Mouse (Mus musculus): Measurements from ENCODE around the gene Ppp5c. TPM values are rescaled to one million over a fixed set of nuclear protein-coding genes. Genes with fewer than 3 reads are reported as not detected.

The Ppp5c gene
- polyA plus RNA-seq, 1 experiment from 2014 or later: 101 TPM

- peak; percentile 38 for ATAC-seq (replicated peaks; ENCODE audit: low FRiP score, low TSS enrichment, low read depth)
- peak overlapping the region; percentile 56 for H3K9ac ChIP-seq (ENCODE audit: low read length)
- DNase-seq (ENCODE audit: low spot score): peak; percentile 88
- H3K4me2 ChIP-seq (ENCODE audit: low read length): peak overlapping the region; percentile 67
- peaks cover 45% of the 10 kb centered on the region for H3K4me1 ChIP-seq (replicated peaks; ENCODE audit: control insufficient read depth, insufficient read depth, low read length)
- WGBS: 20% methylated on average over 14 of the region's 14 CpGs
- no peaks in the 10 kb centered on the region for H3K9me3 ChIP-seq (ENCODE audit: control insufficient read depth, low read length)
- peaks cover 21% of the 10 kb centered on the region for H3K36me3 ChIP-seq (ENCODE audit: control insufficient read depth, insufficient read depth, low read length)
- peak overlapping the region; percentile 54 for H3K4me3 ChIP-seq (ENCODE audit: low read depth, low read length)
- H3K27me3 ChIP-seq (replicated peaks; ENCODE audit: control insufficient read depth, insufficient read depth, low read length): no peaks in the 10 kb centered on the region
- peak overlapping the region; percentile 95 for H3K27ac ChIP-seq (ENCODE audit: low read depth)
These were observed 29.1 kb upstream of the Ppp5c start for GRCm38 (mm10) chr7:17056601-17057523.

GRCm38 (mm10) chr7:17056081-17056581 lies 28.4 kb upstream of the Ppp5c start:
- ATAC-seq (replicated peaks; ENCODE audit: low FRiP score, low TSS enrichment, low read depth): peak; percentile 75
- peak; percentile 90 for DNase-seq (ENCODE audit: low spot score)
- H3K36me3 ChIP-seq (ENCODE audit: control insufficient read depth, insufficient read depth, low read length): peaks cover 26% of the 10 kb centered on the region
- peak overlapping the region; percentile 54 for H3K4me3 ChIP-seq (ENCODE audit: low read depth, low read length)
- H3K9me3 ChIP-seq (ENCODE audit: control insufficient read depth, low read length): no peaks in the 10 kb centered on the region
- WGBS: under 1% methylated on average over 42 of the region's 42 CpGs
- H3K27me3 ChIP-seq (replicated peaks; ENCODE audit: control insufficient read depth, insufficient read depth, low read length): no peaks in the 10 kb centered on the region
- H3K4me2 ChIP-seq (ENCODE audit: low read length): peak overlapping the region; percentile 67
- H3K9ac ChIP-seq (ENCODE audit: low read length): peak overlapping the region; percentile 56
- H3K4me1 ChIP-seq (replicated peaks; ENCODE audit: control insufficient read depth, insufficient read depth, low read length): peaks cover 41% of the 10 kb centered on the region
- peak overlapping the region; percentile 95 for H3K27ac ChIP-seq (ENCODE audit: low read depth)

- no peak overlapping the region for H3K9ac ChIP-seq (ENCODE audit: low read length)
- no peaks in the 10 kb centered on the region for H3K9me3 ChIP-seq (ENCODE audit: control insufficient read depth, low read length)
- ATAC-seq (replicated peaks; ENCODE audit: low FRiP score, low TSS enrichment, low read depth) (no peak), DNase-seq (ENCODE audit: low spot score) (peak; percentile 24)
- peak overlapping the region; percentile 67 for H3K4me2 ChIP-seq (ENCODE audit: low read length)
- H3K27me3 ChIP-seq (replicated peaks; ENCODE audit: control insufficient read depth, insufficient read depth, low read length): no peaks in the 10 kb centered on the region
- peak overlapping the region; percentile 54 for H3K4me3 ChIP-seq (ENCODE audit: low read depth, low read length)
- no peak overlapping the region for H3K27ac ChIP-seq (ENCODE audit: low read depth)
- 90% methylated on average over 4 of the region's 4 CpGs for WGBS
- H3K36me3 ChIP-seq (ENCODE audit: control insufficient read depth, insufficient read depth, low read length): peaks cover 32% of the 10 kb centered on the region
- H3K4me1 ChIP-seq (replicated peaks; ENCODE audit: control insufficient read depth, insufficient read depth, low read length): peaks cover 34% of the 10 kb centered on the region
These were observed 27.7 kb upstream of the Ppp5c start for GRCm38 (mm10) chr7:17055287-17055946.

- Histone ChIP-seq H3K27ac (ENCODE audit: low read depth) (no peak overlapping the region), H3K4me1 (replicated peaks; ENCODE audit: control insufficient read depth, insufficient read depth, low read length) (peaks cover 26% of the 10 kb centered on the region), H3K9me3 (ENCODE audit: control insufficient read depth, low read length) (no peaks in the 10 kb centered on the region), H3K4me2 (ENCODE audit: low read length) (no peak overlapping the region), H3K9ac (ENCODE audit: low read length) (no peak overlapping the region), H3K4me3 (ENCODE audit: low read depth, low read length) (no peak overlapping the region), H3K27me3 (replicated peaks; ENCODE audit: control insufficient read depth, insufficient read depth, low read length) (no peaks in the 10 kb centered on the region), H3K36me3 (ENCODE audit: control insufficient read depth, insufficient read depth, low read length) (peaks cover 41% of the 10 kb centered on the region)
- WGBS: 93% methylated on average over 16 of the region's 16 CpGs
- no peak for ATAC-seq (replicated peaks; ENCODE audit: low FRiP score, low TSS enrichment, low read depth)
- DNase-seq (ENCODE audit: low spot score): peak; percentile 33
These were observed 26.7 kb upstream of the Ppp5c start for GRCm38 (mm10) chr7:17054325-17054989.

- Histone ChIP-seq H3K36me3 (ENCODE audit: control insufficient read depth, insufficient read depth, low read length) (peaks cover 65% of the 10 kb centered on the region), H3K4me1 (replicated peaks; ENCODE audit: control insufficient read depth, insufficient read depth, low read length) (no peaks in the 10 kb centered on the region; the same call in 1 of the 2 replicates), H3K4me3 (ENCODE audit: low read depth, low read length) (no peak overlapping the region), H3K27me3 (replicated peaks; ENCODE audit: control insufficient read depth, insufficient read depth, low read length) (no peaks in the 10 kb centered on the region), H3K4me2 (ENCODE audit: low read length) (no peak overlapping the region), H3K9me3 (ENCODE audit: control insufficient read depth, low read length) (no peaks in the 10 kb centered on the region), H3K27ac (ENCODE audit: low read depth) (no peak overlapping the region), H3K9ac (ENCODE audit: low read length) (no peak overlapping the region)
- WGBS: 12% methylated on average over 15 of the region's 17 CpGs
- ATAC-seq (replicated peaks; ENCODE audit: low FRiP score, low TSS enrichment, low read depth) (peak; percentile 61; the same call in 1 of the 2 replicates), DNase-seq (ENCODE audit: low spot score) (peak; percentile 87)
These were observed 23.3 kb upstream of the Ppp5c start for GRCm38 (mm10) chr7:17050933-17051594.

- WGBS: 67% methylated on average over 11 of the region's 11 CpGs
- H3K9ac ChIP-seq (ENCODE audit: low read length): no peak overlapping the region
- DNase-seq (ENCODE audit: low spot score) (no peak), ATAC-seq (replicated peaks; ENCODE audit: low FRiP score, low TSS enrichment, low read depth) (no peak)
- no peaks in the 10 kb centered on the region for H3K27me3 ChIP-seq (replicated peaks; ENCODE audit: control insufficient read depth, insufficient read depth, low read length)
- H3K9me3 ChIP-seq (ENCODE audit: control insufficient read depth, low read length): no peaks in the 10 kb centered on the region
- H3K27ac ChIP-seq (ENCODE audit: low read depth): no peak overlapping the region
- H3K4me3 ChIP-seq (ENCODE audit: low read depth, low read length): no peak overlapping the region
- no peak overlapping the region for H3K4me2 ChIP-seq (ENCODE audit: low read length)
- H3K4me1 ChIP-seq (replicated peaks; ENCODE audit: control insufficient read depth, insufficient read depth, low read length): no peaks in the 10 kb centered on the region
- H3K36me3 ChIP-seq (ENCODE audit: control insufficient read depth, insufficient read depth, low read length): peaks cover 65% of the 10 kb centered on the region
These were observed 22.8 kb upstream of the Ppp5c start for GRCm38 (mm10) chr7:17050491-17050890.

- ATAC-seq (replicated peaks; ENCODE audit: low FRiP score, low TSS enrichment, low read depth) (no peak), DNase-seq (ENCODE audit: low spot score) (peak; percentile 43)
- WGBS: 91% methylated on average over 10 of the region's 10 CpGs
- H3K4me1 ChIP-seq (replicated peaks; ENCODE audit: control insufficient read depth, insufficient read depth, low read length): no peaks in the 10 kb centered on the region
- no peaks in the 10 kb centered on the region for H3K9me3 ChIP-seq (ENCODE audit: control insufficient read depth, low read length)
- no peak overlapping the region for H3K4me3 ChIP-seq (ENCODE audit: low read depth, low read length)
- H3K4me2 ChIP-seq (ENCODE audit: low read length): no peak overlapping the region
- H3K27ac ChIP-seq (ENCODE audit: low read depth): no peak overlapping the region
- no peaks in the 10 kb centered on the region for H3K27me3 ChIP-seq (replicated peaks; ENCODE audit: control insufficient read depth, insufficient read depth, low read length)
- peaks cover 66% of the 10 kb centered on the region for H3K36me3 ChIP-seq (ENCODE audit: control insufficient read depth, insufficient read depth, low read length)
- H3K9ac ChIP-seq (ENCODE audit: low read length): no peak overlapping the region
These were observed 20.9 kb upstream of the Ppp5c start for GRCm38 (mm10) chr7:17048431-17049190.

Measured in intestine, embryonic 14.5 days (tissue).